Mouse (Mus musculus) MEL (cell line): ENCODE measurements around the gene Hist2h4. TPM values are rescaled to one million over a fixed set of nuclear protein-coding genes. Genes with fewer than 3 reads are reported as not detected.
A peak's percentile ranks its signal among the peaks of the same experiment; 100 is the strongest.

ENCODE experiments used
- DNase-seq: peaks from one replicate; pipeline ENCODE4 v3.0.0; 2011; ENCODE audit warnings: low read depth, low spot score
- H3K27ac ChIP-seq: 2 replicates; pipeline ENCODE4 v1.5.1; 2012; ENCODE audit warnings: low read depth, mild to moderate bottlenecking, control low read depth, low read length, moderate library complexity; ENCODE audit not compliant: control insufficient read depth
- H3K27me3 ChIP-seq, 2 experiments: fragments of 150-350 bp in 1 of 2; sonication (generic) in 1 of 2; 2 replicates each; pipeline ENCODE4 v1.6.1; 2012; ENCODE audit warnings: low read length in 2 of 2, mild to moderate bottlenecking in 2 of 2, improper control_type of control experiment in 1 of 2, moderate library complexity in 1 of 2; ENCODE audit not compliant: insufficient read depth in 2 of 2, control insufficient read depth in 1 of 2
- H3K36me3 ChIP-seq, 2 experiments: 2 replicates each; pipeline ENCODE4 v1.6.1; 2012 to 2014; ENCODE audit warnings: low read length in 2 of 2, improper control_type of control experiment in 1 of 2, inconsistent platforms in 1 of 2, mild to moderate bottlenecking in 1 of 2; ENCODE audit not compliant: insufficient read depth in 2 of 2, control insufficient read depth in 1 of 2
- H3K4me1 ChIP-seq, 2 experiments: fragments of 150-350 bp in 1 of 2; sonication (generic) in 1 of 2; 2 replicates each; pipeline ENCODE4 v1.6.1; 2012; ENCODE audit warnings: low read length in 2 of 2, improper control_type of control experiment in 1 of 2, mild to moderate bottlenecking in 1 of 2; ENCODE audit not compliant: insufficient read depth in 2 of 2, control insufficient read depth in 1 of 2
- H3K4me3 ChIP-seq, 2 experiments: fragments of 150-350 bp in 1 of 2; sonication (generic) in 1 of 2; 2 replicates each; pipeline ENCODE4 v1.5.1; 2012; ENCODE audit warnings: low read depth in 2 of 2, low read length in 2 of 2, mild to moderate bottlenecking in 2 of 2, moderate library complexity in 2 of 2, control low read depth in 1 of 2, improper control_type of control experiment in 1 of 2; ENCODE audit not compliant: control insufficient read depth in 1 of 2, insufficient read depth in 1 of 2
- H3K79me2 ChIP-seq: 2 replicates; pipeline ENCODE4 v1.6.1; 2012; ENCODE audit warnings: mild to moderate bottlenecking, low read length, moderate library complexity; ENCODE audit not compliant: control insufficient read depth, poor library complexity, insufficient read depth
- H3K9ac ChIP-seq: 2 replicates; pipeline ENCODE4 v1.6.1; 2012; ENCODE audit warnings: low read depth, mild to moderate bottlenecking, control low read depth, low read length, moderate library complexity; ENCODE audit not compliant: control insufficient read depth, poor library complexity, severe bottlenecking
- H3K9me3 ChIP-seq: fragments of 150-350 bp; sonication (generic); replicated peaks from 2 replicates; pipeline ENCODE4 v1.6.1; 2012; ENCODE audit warnings: mild to moderate bottlenecking, low read length, improper control_type of control experiment, moderate library complexity; ENCODE audit not compliant: insufficient read depth
- CTCF ChIP-seq, 3 experiments: IDR thresholded peaks in 2 of 3; conservative IDR thresholded peaks in 1 of 3; 2 replicates each; pipeline ENCODE4 v1.5.1; 2011 to 2012; ENCODE audit warnings: low read length in 3 of 3, low read depth in 2 of 3, mild to moderate bottlenecking in 2 of 3, improper control_type of control experiment in 1 of 3, inconsistent platforms in 1 of 3, mixed read lengths in 1 of 3, moderate library complexity in 1 of 3; ENCODE audit not compliant: control insufficient read depth in 1 of 3, insufficient read depth in 1 of 3, poor library complexity in 1 of 3, severe bottlenecking in 1 of 3
- EP300 ChIP-seq, 2 experiments: IDR thresholded peaks; 2 replicates each; pipeline ENCODE4 v1.6.1; 2011; ENCODE audit warnings: improper control_type of control experiment in 2 of 2, low read length in 2 of 2, low read depth in 1 of 2, mild to moderate bottlenecking in 1 of 2
- ETS1 ChIP-seq: IDR thresholded peaks from 2 replicates; pipeline ENCODE4 v1.6.1; 2012; ENCODE audit warnings: low read depth, mild to moderate bottlenecking, inconsistent platforms, low read length, improper control_type of control experiment, moderate library complexity
- GATA1 ChIP-seq: IDR thresholded peaks from 2 replicates; pipeline ENCODE4 v1.6.1; 2011; ENCODE audit warnings: low read depth, low read length, improper control_type of control experiment
- MAX ChIP-seq: IDR thresholded peaks from 2 replicates; pipeline ENCODE4 v1.6.1; 2011; ENCODE audit warnings: low read length, improper control_type of control experiment
- MEF2A ChIP-seq: IDR thresholded peaks from 2 replicates; pipeline ENCODE4 v1.6.1; 2014; ENCODE audit warnings: low read depth, mild to moderate bottlenecking, inconsistent platforms, low read length, improper control_type of control experiment; ENCODE audit not compliant: poor library complexity, insufficient replicate concordance, severe bottlenecking; ENCODE audit errors: extremely low read depth
- MYC ChIP-seq: IDR thresholded peaks from 2 replicates; pipeline ENCODE4 v1.6.1; 2011; ENCODE audit warnings: low read depth, mild to moderate bottlenecking, low read length, improper control_type of control experiment, moderate library complexity
- NRF1 ChIP-seq: IDR thresholded peaks from 2 replicates; pipeline ENCODE4 v1.6.1; 2014; ENCODE audit warnings: low read depth, mild to moderate bottlenecking, inconsistent platforms, low read length, improper control_type of control experiment, moderate library complexity; ENCODE audit not compliant: poor library complexity, insufficient read depth, severe bottlenecking
- POLR2A ChIP-seq, 2 experiments: IDR thresholded peaks; 2 replicates each; pipeline ENCODE4 v1.6.1; 2011 to 2012; ENCODE audit warnings: low read length in 2 of 2, mild to moderate bottlenecking in 2 of 2, control low read depth in 1 of 2, improper control_type of control experiment in 1 of 2, low read depth in 1 of 2, moderate library complexity in 1 of 2; ENCODE audit not compliant: control insufficient read depth in 1 of 2, insufficient read depth in 1 of 2, poor library complexity in 1 of 2
- RCOR1 ChIP-seq: IDR thresholded peaks from 2 replicates; pipeline ENCODE4 v1.6.1; 2012; ENCODE audit warnings: low read depth, mild to moderate bottlenecking, inconsistent platforms, low read length, improper control_type of control experiment
- TAL1 ChIP-seq: IDR thresholded peaks from 2 replicates; pipeline ENCODE4 v1.6.1; 2012; ENCODE audit warnings: mild to moderate bottlenecking, inconsistent platforms, low read length, moderate library complexity, mixed read lengths
- TBP ChIP-seq: IDR thresholded peaks from 2 replicates; pipeline ENCODE4 v1.8.0; 2011; ENCODE audit warnings: low read depth, low read length, improper control_type of control experiment
- TCF12 ChIP-seq: IDR thresholded peaks from 2 replicates; pipeline ENCODE4 v1.6.1; 2014; ENCODE audit warnings: low read depth, mild to moderate bottlenecking, inconsistent platforms, low read length, improper control_type of control experiment, moderate library complexity
- UBTF ChIP-seq: IDR thresholded peaks from 2 replicates; pipeline ENCODE4 v1.6.1; 2012; ENCODE audit warnings: low read depth, mild to moderate bottlenecking, inconsistent platforms, low read length, improper control_type of control experiment, moderate library complexity, borderline replicate concordance; ENCODE audit not compliant: insufficient read depth
- USF2 ChIP-seq, 2 experiments: IDR thresholded peaks; 2 replicates each; pipeline ENCODE4 v1.6.1; 2011 to 2012; ENCODE audit warnings: improper control_type of control experiment in 2 of 2, low read length in 2 of 2, borderline replicate concordance in 1 of 2, inconsistent platforms in 1 of 2, low read depth in 1 of 2, mild to moderate bottlenecking in 1 of 2; ENCODE audit not compliant: insufficient read depth in 1 of 2
- ZC3H11A ChIP-seq: IDR thresholded peaks from 2 replicates; pipeline ENCODE4 v1.6.1; 2012; ENCODE audit warnings: low read depth, mild to moderate bottlenecking, inconsistent platforms, low read length, improper control_type of control experiment
- ZMIZ1 ChIP-seq: IDR thresholded peaks from 2 replicates; pipeline ENCODE4 v1.6.1; 2012; ENCODE audit warnings: low read depth, mild to moderate bottlenecking, inconsistent platforms, low read length, improper control_type of control experiment, moderate library complexity
- ZNF384 ChIP-seq: IDR thresholded peaks from 2 replicates; pipeline ENCODE4 v1.6.1; 2012; ENCODE audit warnings: low read depth, mild to moderate bottlenecking, inconsistent platforms, low read length, improper control_type of control experiment
- polyA plus RNA-seq, 2 experiments: library from polyadenylated mRNA; stranded (reverse) in 1 of 2; unstranded in 1 of 2; fragments of >175 nt in 1 of 2; fragments of >200 nt in 1 of 2; gene quantifications; 2 replicates each; pipeline versions ENCODE4 v1.2.1 to v1.2.4; 2012; ENCODE audit warnings: low replicate concordance in 2 of 2, low read depth in 1 of 2; ENCODE audit not compliant: insufficient read length in 2 of 2, insufficient read depth in 1 of 2, missing spikeins in 1 of 2
- total RNA-seq: library from RNA; depleted of rRNA; stranded (reverse); fragments of 300-350 nt; gene quantifications from 2 replicates; pipeline ENCODE4 v1.2.3, GENCODE M21; 2012

Hist2h4 gene
- total and polyA plus RNA-seq, 3 experiments = 1.5 to 195 TPM; not detected in 1

DNA sequence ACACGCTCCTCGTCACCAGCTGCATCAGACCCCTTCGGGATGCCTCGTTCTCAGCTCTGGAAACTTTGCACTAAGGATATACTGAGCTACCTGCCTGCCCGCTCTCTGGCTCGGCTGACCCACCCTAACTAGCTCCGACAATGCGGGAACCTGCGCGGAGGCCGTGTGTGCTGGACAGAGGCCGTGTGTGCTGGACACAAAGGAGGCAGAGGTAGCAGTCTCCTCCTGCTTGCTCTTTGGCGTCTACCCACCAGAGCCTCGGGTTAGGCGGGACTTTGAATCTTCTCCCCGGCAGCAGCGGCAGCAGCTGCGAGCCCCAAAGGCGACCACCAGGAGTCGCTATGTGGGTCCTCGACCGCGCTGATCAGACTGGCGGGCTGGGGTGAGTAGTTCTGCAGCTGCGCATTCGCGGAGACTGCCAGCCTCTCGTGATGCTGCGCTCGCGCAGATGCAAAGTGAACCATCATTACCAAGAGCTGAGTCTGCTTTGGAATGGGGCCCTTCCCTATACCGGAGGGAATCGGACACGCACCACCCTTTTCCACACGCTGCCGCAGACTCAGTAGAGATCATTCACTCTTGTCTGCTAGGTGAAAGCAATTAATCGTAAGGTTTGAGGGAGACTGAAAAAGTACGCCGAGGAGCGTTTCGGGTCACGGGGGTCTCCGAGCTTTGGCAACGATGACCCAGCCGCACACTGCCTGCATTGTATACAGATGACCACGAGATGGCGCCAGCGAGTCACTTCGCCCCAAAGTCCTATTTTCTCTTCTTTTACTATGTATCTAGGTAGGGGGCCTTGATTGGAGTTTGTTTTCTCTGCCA lies 14.9 kb upstream of the Hist2h4 start:
- Histone ChIP-seq H3K4me3 (peak overlapping the region; percentile 72 to 84), H3K9me3 (no peaks in the 10 kb centered on the region), H3K27ac (peak overlapping the region; percentile 66), H3K4me1 (peaks cover 2 to 20% of the 10 kb centered on the region in 2 experiments), H3K9ac (peak overlapping the region; percentile 78), H3K79me2 (no peaks in the 10 kb centered on the region; the same call in 1 of the 2 replicates), H3K27me3 (no peaks in the 10 kb centered on the region), H3K36me3 (peaks cover 0 to 10% of the 10 kb centered on the region in 2 experiments; a peak in 2 of 4 replicates)
- peak; percentile 99 for DNase-seq
- no peak for TF ChIP-seq TAL1
- peak in 2 of 3 experiments; percentile 93 to 100; a peak in 4 of 6 replicates for TF ChIP-seq CTCF (IDR thresholded peaks at IDR 0.05 in 2 of 3, conservative IDR thresholded peaks at IDR 0.05 in 1 of 3; ENCODE audit: control insufficient read depth in 1 of 3, insufficient read depth in 1 of 3, low read depth in 2 of 3, low read length in 3 of 3, poor library complexity in 1 of 3, severe bottlenecking in 1 of 3)
- peak; percentile 79 to 83 for TF ChIP-seq POLR2A (IDR thresholded peaks at IDR 0.05; ENCODE audit: control insufficient read depth in 1 of 2, insufficient read depth in 1 of 2, low read depth in 1 of 2, low read length in 2 of 2, poor library complexity in 1 of 2)
- TF ChIP-seq UBTF = 0 out of 2 replicates have a peak, but pooled peaks have one; percentile 86
- TF ChIP-seq MEF2A = no peak
- TF ChIP-seq TBP = peak; percentile 65
- TF ChIP-seq, all 39 proteins: peak for 4

GRCm38 (mm10) chr3:96277428-96277799 lies 14.3 kb upstream of the Hist2h4 start:
- TF ChIP-seq ZC3H11A (no peak), TBP (peak; percentile 78), CTCF (IDR thresholded peaks at IDR 0.05 in 2 of 3, conservative IDR thresholded peaks at IDR 0.05 in 1 of 3; ENCODE audit: control insufficient read depth in 1 of 3, insufficient read depth in 1 of 3, low read depth in 2 of 3, low read length in 3 of 3, poor library complexity in 1 of 3, severe bottlenecking in 1 of 3) (peak in 2 of 3 experiments; percentile 57 to 87; a peak in 4 of 6 replicates)
- H3K9ac ChIP-seq = peak overlapping the region; percentile 78
- H3K9me3 ChIP-seq = no peaks in the 10 kb centered on the region
- H3K27me3 ChIP-seq = no peaks in the 10 kb centered on the region
- peaks cover 2 to 20% of the 10 kb centered on the region in 2 experiments for H3K4me1 ChIP-seq
- H3K79me2 ChIP-seq = no peaks in the 10 kb centered on the region; the same call in 1 of the 2 replicates
- H3K4me3 ChIP-seq = peak overlapping the region; percentile 72 to 84
- H3K36me3 ChIP-seq = peaks cover 0 to 10% of the 10 kb centered on the region in 2 experiments; a peak in 2 of 4 replicates
- DNase-seq = peak; percentile 97
- peak overlapping the region; percentile 57 for H3K27ac ChIP-seq

DNA sequence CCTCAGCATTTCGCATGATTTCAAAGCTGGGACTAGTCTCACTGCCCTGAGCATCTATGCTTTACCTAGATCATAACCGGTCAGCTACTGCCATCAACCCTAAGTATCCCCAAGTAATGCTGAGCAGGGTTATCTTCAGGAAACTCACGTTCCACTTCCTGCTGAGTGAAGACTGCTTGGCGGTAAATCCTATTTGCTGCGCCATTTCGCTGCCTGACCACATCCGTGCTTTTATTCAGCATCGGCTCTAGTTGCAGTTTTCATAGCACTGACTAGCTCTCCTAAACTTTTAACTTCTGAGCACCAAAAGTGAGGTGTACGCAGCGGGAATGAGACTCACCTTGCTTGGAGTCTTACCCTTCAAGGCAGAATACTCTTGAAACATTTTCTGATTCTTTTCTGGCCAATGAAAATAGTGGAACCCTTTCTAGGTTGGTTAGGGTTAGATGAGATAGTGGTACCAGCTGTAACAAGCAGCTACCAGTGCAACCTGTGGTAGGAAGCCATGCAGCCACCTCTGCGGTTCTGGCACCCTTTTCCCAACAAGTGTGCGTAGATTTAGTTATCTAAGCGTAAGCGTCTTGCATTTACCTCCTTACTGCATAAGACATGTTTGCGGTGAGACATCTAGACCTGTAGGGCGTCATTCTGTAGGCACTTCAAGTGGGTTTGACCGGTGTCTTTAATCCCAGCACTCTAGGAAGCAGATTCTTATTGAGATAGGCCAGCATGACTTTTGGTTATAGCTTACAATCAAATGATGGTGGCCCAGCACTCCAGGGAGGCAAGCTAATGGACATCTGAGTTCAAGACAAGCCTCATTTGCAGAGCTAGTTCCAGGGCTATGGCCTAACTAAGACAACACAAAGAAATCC lies 10.7 kb upstream of the Hist2h4 start:
- H3K4me1 ChIP-seq = peaks cover 2 to 17% of the 10 kb centered on the region in 2 experiments
- H3K4me3 ChIP-seq = no peak overlapping the region
- H3K9me3 ChIP-seq = no peaks in the 10 kb centered on the region
- no peak overlapping the region for H3K27ac ChIP-seq
- H3K36me3 ChIP-seq = peaks cover 0 to 6% of the 10 kb centered on the region in 2 experiments; a peak in 2 of 4 replicates
- no peak for TF ChIP-seq ZNF384
- no peak for TF ChIP-seq TBP
- TF ChIP-seq ZC3H11A = no peak
- no peak for TF ChIP-seq RCOR1
- TF ChIP-seq ZMIZ1 = no peak
- TF ChIP-seq GATA1 = no peak
- TF ChIP-seq MYC = no peak
- TF ChIP-seq ETS1 = no peak
- TF ChIP-seq MAX = no peak
- TF ChIP-seq TCF12 = no peak
- TF ChIP-seq CTCF (IDR thresholded peaks at IDR 0.05 in 2 of 3, conservative IDR thresholded peaks at IDR 0.05 in 1 of 3; ENCODE audit: control insufficient read depth in 1 of 3, insufficient read depth in 1 of 3, low read depth in 2 of 3, low read length in 3 of 3, poor library complexity in 1 of 3, severe bottlenecking in 1 of 3) = no peak
- no peak for TF ChIP-seq USF2 (IDR thresholded peaks at IDR 0.05; ENCODE audit: borderline replicate concordance in 1 of 2, insufficient read depth in 1 of 2, low read depth in 1 of 2, low read length in 2 of 2)
- no peak for TF ChIP-seq EP300 (IDR thresholded peaks at IDR 0.05; ENCODE audit: low read depth in 1 of 2, low read length in 2 of 2)
- no peak for TF ChIP-seq NRF1
- DNase-seq = no peak
- H3K27me3 ChIP-seq = no peaks in the 10 kb centered on the region
- H3K9ac ChIP-seq = no peak overlapping the region
- peaks cover 2% of the 10 kb centered on the region; the same call in 1 of the 2 replicates for H3K79me2 ChIP-seq
